Comparison of ENCODE assay signal across 8 mouse cellular contexts in the genomic region with DNA sequence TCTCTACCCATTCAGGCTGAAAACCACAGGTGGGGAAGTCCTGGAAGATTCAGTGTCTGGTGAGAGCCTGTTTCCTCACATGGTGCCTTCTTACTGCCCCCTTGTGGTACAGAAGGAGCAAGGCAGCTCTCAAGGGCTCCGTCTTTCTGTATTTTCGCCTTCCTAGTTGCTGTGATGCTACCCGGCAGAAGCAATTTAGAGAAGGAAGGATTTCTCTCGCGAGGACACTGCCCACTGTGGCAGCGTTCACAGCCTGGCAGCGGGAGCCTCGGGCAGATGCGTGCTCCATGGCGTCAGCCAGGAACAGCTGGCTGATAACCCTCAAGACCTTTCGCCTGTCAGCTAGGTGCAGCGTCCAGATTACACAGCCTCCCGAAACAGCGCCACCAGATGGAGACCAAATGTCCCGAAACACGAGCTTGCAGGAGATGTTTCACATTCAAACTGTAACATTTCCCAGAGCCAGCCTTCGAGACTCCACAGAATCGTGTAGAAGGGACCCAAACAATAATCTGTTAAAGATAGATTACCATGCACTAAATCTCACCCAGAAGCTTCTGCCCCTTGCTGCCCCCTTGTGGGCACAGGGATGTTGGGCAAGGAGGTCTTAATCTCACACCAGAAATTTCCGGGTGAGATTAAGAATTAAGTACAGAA. TPM values are rescaled to one million over a fixed set of nuclear protein-coding genes. Genes with fewer than 3 reads are reported as not detected.
DNase-seq lines count a peak whose midpoint lies in the region; ATAC-seq and TF ChIP-seq lines count a peak whose summit lies in the region.

No protein-coding gene starts in this region.

- in situ Hi-C loops in ES-E14 (cut with MboI; ENCODE audit: low sequenced_read_pairs in 2 of 2, unreplicated experiment in 2 of 2): no loop called here

- H3K9me3 ChIP-seq in ES-E14 (ENCODE audit: control insufficient read depth, insufficient read depth, low read depth, low read length): no peaks in the 10 kb centered on the region
- H3K9me3 ChIP-seq in forebrain, embryonic 13.5 days (replicated peaks): no peaks in the 10 kb centered on the region
- no peaks in the 10 kb centered on the region for H3K9me3 ChIP-seq in neural tube, embryonic 15.5 days (replicated peaks)

- no peak overlapping the region for H3K27ac ChIP-seq in ES-E14 (ENCODE audit: insufficient read depth, low read depth, low read length, poor library complexity, severe bottlenecking)
- peak overlapping the region; percentile 61 for H3K27ac ChIP-seq in forebrain, embryonic 13.5 days
- H3K27ac ChIP-seq in neural tube, embryonic 15.5 days (replicated peaks): peak overlapping the region; percentile 91

- ATAC-seq in cerebellum, adult (ENCODE audit: insufficient number of reproducible peaks, low FRiP score, low TSS enrichment): peak; percentile 87
- ATAC-seq in forebrain, embryonic 13.5 days: peak; percentile 72
- peak; percentile 68 for ATAC-seq in neural tube, embryonic 15.5 days (ENCODE audit: low FRiP score)

- H3K27me3 ChIP-seq in forebrain, embryonic 13.5 days: no peaks in the 10 kb centered on the region
- H3K27me3 ChIP-seq in neural tube, embryonic 15.5 days (replicated peaks): no peaks in the 10 kb centered on the region

- peak overlapping the region; percentile 63; the same call in 1 of the 2 replicates for H3K9ac ChIP-seq in ES-E14 (ENCODE audit: insufficient read depth, low read depth, low read length, poor library complexity, severe bottlenecking)
- peak overlapping the region; percentile 72 for H3K9ac ChIP-seq in forebrain, embryonic 13.5 days
- H3K9ac ChIP-seq in neural tube, embryonic 15.5 days (replicated peaks): peak overlapping the region; percentile 64

- peaks cover 0 to 7% of the 10 kb centered on the region in 2 experiments; a peak in 3 of 4 replicates for H3K4me1 ChIP-seq in ES-E14 (ENCODE audit: control insufficient read depth in 2 of 2, insufficient read depth in 2 of 2, low read length in 2 of 2, poor library complexity in 1 of 2)
- peaks cover 3% of the 10 kb centered on the region; the same call in 1 of the 2 replicates for H3K4me1 ChIP-seq in forebrain, embryonic 13.5 days
- H3K4me1 ChIP-seq in neural tube, embryonic 15.5 days: no peaks in the 10 kb centered on the region; the same call in 1 of the 2 replicates

- H3K36me3 ChIP-seq in ES-E14 (ENCODE audit: control insufficient read depth, insufficient read depth, low read length, poor library complexity, severe bottlenecking): no peaks in the 10 kb centered on the region
- H3K36me3 ChIP-seq in forebrain, embryonic 13.5 days (ENCODE audit: poor library complexity, severe bottlenecking): no peaks in the 10 kb centered on the region
- H3K36me3 ChIP-seq in neural tube, embryonic 15.5 days: no peaks in the 10 kb centered on the region

- H3K4me2 ChIP-seq in forebrain, embryonic 13.5 days: peak overlapping the region; percentile 81
- H3K4me2 ChIP-seq in neural tube, embryonic 15.5 days: peak overlapping the region; percentile 86

- DNase-seq in ES-E14 (ENCODE audit: low read depth, low spot score): peak; percentile 81
- peak; percentile 31 for DNase-seq in heart, postnatal 25 days (ENCODE audit: low spot score)
- DNase-seq in layer of hippocampus, adult 11-12 months (ENCODE audit: low spot score): peak; percentile 75
- peak; percentile 53 to 68 for DNase-seq in lung, adult 18-20 months
- DNase-seq in testis, postnatal 10 days (ENCODE audit: low spot score): peak; percentile 83

- intact Hi-C loops in heart, postnatal 25 days (cut with DNase I): loop anchor here (1.0 to 5.0 kb wide), 3 partner anchors 72 to 467 kb away; no protein-coding TSS in a partner anchor

- H3K4me3 ChIP-seq in ES-E14 (ENCODE audit: insufficient read depth in 1 of 2, low read depth in 1 of 2, low read length in 2 of 2, poor library complexity in 1 of 2, severe bottlenecking in 1 of 2): peak overlapping the region; percentile 57 to 64
- H3K4me3 ChIP-seq in forebrain, embryonic 13.5 days: peak overlapping the region; percentile 45
- peak overlapping the region; percentile 49 for H3K4me3 ChIP-seq in neural tube, embryonic 15.5 days (replicated peaks)

- WGBS in forebrain, embryonic 13.5 days: 8% methylated on average over 19 of the region's 19 CpGs
- 6% methylated on average over 19 of the region's 19 CpGs for WGBS in neural tube, embryonic 15.5 days

TF ChIP-seq in ES-E14, 5 proteins besides CTCF, POLR2A, EP300 and RAD21:
- TF ChIP-seq MAFK (IDR thresholded peaks at IDR 0.05; ENCODE audit: insufficient read depth, low read depth, low read length) (no peak), ZC3H11A (IDR thresholded peaks at IDR 0.05; ENCODE audit: borderline replicate concordance, low read depth, low read length) (peak; percentile 77)
TF ChIP-seq in ES-E14: peak in this region for 1.

RNA-seq across cellular contexts. Expression of gene Rpap3, which starts 41.7 kb away (rescaled TPM):
- total RNA-seq in ES-E14 (2012; rRNA removed): 23.1 and 32.2 TPM in 2 replicates
- polyA plus RNA-seq in forebrain, embryonic 13.5 days (2015; fragmentation: Nextera tagmentation; extraction: Ambion mirVana): 30.1 and 32.7 TPM in 2 replicates
- 10 to 100 TPM; 12.8 to 14.3 TPM for total RNA-seq in heart, postnatal 25 days (2021)
- polyA plus RNA-seq in neural tube, embryonic 15.5 days (2015; fragmentation: Nextera tagmentation; extraction: Ambion mirVana): 30.5 and 31.3 TPM in 2 replicates

Comparison
In these comparisons a context has a peak if more than half of its experiments do, and no peak if none do; other contexts are left out.
1. DNase-seq: peak in every context shown above with its lines; median percentile 83 in testis, postnatal 10 days; 81 in ES-E14; 75 in layer of hippocampus, adult 11-12 months; 60 in lung, adult 18-20 months; 31 in heart, postnatal 25 days.